Mouse (Mus musculus) CD4-positive, CD25-positive, alpha-beta regulatory T cell, adult 2 months (primary cell): Measurements from ENCODE around the gene Endog.
"Not testable (repeated sequence)": the region's sequence is repeated elsewhere in the genome, so short reads cannot be mapped to it uniquely, and the experiment has no call there.

Source experiments
- DNase-seq: peaks from one replicate; pipeline ENCODE4 v3.0.0-alpha.2; 2012; ENCODE audit warnings: low read depth, low spot score

The Endog gene

GRCm38 (mm10) chr2:30171371-30171996 lies at the start of gene Endog:
Gene Endog, plus strand, starts transcription at chr2:30171493.
- peak; percentile 89 for DNase-seq

GRCm38 (mm10) chr2:30122766-30123165 lies 48.5 kb upstream of the Endog start:
- no peak for DNase-seq

- no peak for DNase-seq
These were observed 47.4 kb upstream of the Endog start for GRCm38 (mm10) chr2:30123729-30124471.

GRCm38 (mm10) chr2:30124472-30125274 lies 46.6 kb upstream of the Endog start, which contains the start of gene Zer1:
Gene Zer1, minus strand, starts transcription at chr2:30124585.
- peak; percentile 95 for DNase-seq

- peak; percentile 74 for DNase-seq
These were observed 42.5 kb upstream of the Endog start for GRCm38 (mm10) chr2:30128789-30129188.

GRCm38 (mm10) chr2:30130156-30130555 lies 41.1 kb upstream of the Endog start:
- no peak for DNase-seq

GRCm38 (mm10) chr2:30131240-30131639 lies 40.1 kb upstream of the Endog start:
- DNase-seq = not testable (repeated sequence)

- DNase-seq = no peak
These were observed 38.3 kb upstream of the Endog start for GRCm38 (mm10) chr2:30132801-30133612.

GRCm38 (mm10) chr2:30133613-30134377 lies 37.5 kb upstream of the Endog start, which contains the start of gene Tbc1d13:
Gene Tbc1d13, plus strand, starts transcription at chr2:30133746.
- peak; percentile 99 for DNase-seq

GRCm38 (mm10) chr2:30134378-30134711 lies 36.9 kb upstream of the Endog start:
- no peak for DNase-seq

GRCm38 (mm10) chr2:30134928-30135620 lies 36.2 kb upstream of the Endog start:
- DNase-seq = no peak

GRCm38 (mm10) chr2:30136458-30136857 lies 34.8 kb upstream of the Endog start:
- no peak for DNase-seq

GRCm38 (mm10) chr2:30140021-30140420 lies 31.3 kb upstream of the Endog start:
- DNase-seq = not testable (repeated sequence)

GRCm38 (mm10) chr2:30144436-30144835 lies 26.9 kb upstream of the Endog start:
- no peak for DNase-seq

- DNase-seq = no peak
These were observed 23.8 kb upstream of the Endog start for GRCm38 (mm10) chr2:30147466-30147865.

GRCm38 (mm10) chr2:30151840-30152239 lies 19.5 kb upstream of the Endog start:
- DNase-seq = no peak

GRCm38 (mm10) chr2:30152616-30153015 lies 18.7 kb upstream of the Endog start:
- DNase-seq = no peak

- DNase-seq = not testable (repeated sequence)
These were observed 11.4 kb upstream of the Endog start for GRCm38 (mm10) chr2:30159871-30160270.

- peak; percentile 76 for DNase-seq
These were observed 9.5 kb upstream of the Endog start for GRCm38 (mm10) chr2:30161809-30162208.

- DNase-seq = no peak
These were observed 6.9 kb upstream of the Endog start for GRCm38 (mm10) chr2:30164340-30164932.
